Mouse (Mus musculus) cerebellum, postnatal 25 days (tissue): ENCODE results near the gene Trub1.
A peak's percentile ranks its signal among the peaks of the same experiment; 100 is the strongest.

Experiments used
- DNase-seq, 2 experiments: peaks; one replicate each; pipeline ENCODE4 v3.0.0; 2021; ENCODE audit warnings: mixed read lengths in 2 of 2

The Trub1 gene

GRCm38 (mm10) chr19:57498110-57498743, 45.5 kb downstream of the Trub1 start:
- no peak for DNase-seq

- no peak for DNase-seq
Measured at GRCm38 (mm10) chr19:57498884-57499410, 46.2 kb downstream of the Trub1 start.

- DNase-seq = no peak
Measured at GRCm38 (mm10) chr19:57500254-57500653, 47.5 kb downstream of the Trub1 start.

- DNase-seq = no peak
Measured at GRCm38 (mm10) chr19:57503144-57503543, 50.4 kb downstream of the Trub1 start.

GRCm38 (mm10) chr19:57505048-57505932, 52.6 kb downstream of the Trub1 start:
- DNase-seq = no peak

- DNase-seq = no peak
Measured at GRCm38 (mm10) chr19:57506591-57506990, 53.9 kb downstream of the Trub1 start.

GRCm38 (mm10) chr19:57508261-57508788, 55.6 kb downstream of the Trub1 start:
- no peak for DNase-seq

GRCm38 (mm10) chr19:57509758-57510319, 57.1 kb downstream of the Trub1 start:
- no peak for DNase-seq

GRCm38 (mm10) chr19:57510836-57511235, 58.1 kb downstream of the Trub1 start:
- DNase-seq = no peak

GRCm38 (mm10) chr19:57513123-57513522, 60.4 kb downstream of the Trub1 start:
- no peak for DNase-seq

GRCm38 (mm10) chr19:57521721-57522120, 69.0 kb downstream of the Trub1 start:
- no peak for DNase-seq

- DNase-seq = no peak
Measured at GRCm38 (mm10) chr19:57523363-57523762, 70.7 kb downstream of the Trub1 start.

GRCm38 (mm10) chr19:57525693-57526092, 73.0 kb downstream of the Trub1 start:
- no peak for DNase-seq

GRCm38 (mm10) chr19:57530212-57530611, 77.5 kb downstream of the Trub1 start:
- no peak for DNase-seq

GRCm38 (mm10) chr19:57534262-57534661, 81.5 kb downstream of the Trub1 start:
- DNase-seq = no peak

- DNase-seq = no peak
Measured at GRCm38 (mm10) chr19:57536512-57536911, 83.8 kb downstream of the Trub1 start.

GRCm38 (mm10) chr19:57537510-57538182, 84.9 kb downstream of the Trub1 start:
- DNase-seq = peak in 1 of 2 experiments; percentile 49

- peak in 1 of 2 experiments; percentile 21 for DNase-seq
Measured at GRCm38 (mm10) chr19:57540118-57540517, 87.4 kb downstream of the Trub1 start.
